Mouse (Mus musculus): Measurements from ENCODE around the gene Inca1. TPM values are rescaled to one million over a fixed set of nuclear protein-coding genes. Genes with fewer than 3 reads are reported as not detected.

Inca1 gene
- polyA plus RNA-seq, 1 experiment: not detected

DNA sequence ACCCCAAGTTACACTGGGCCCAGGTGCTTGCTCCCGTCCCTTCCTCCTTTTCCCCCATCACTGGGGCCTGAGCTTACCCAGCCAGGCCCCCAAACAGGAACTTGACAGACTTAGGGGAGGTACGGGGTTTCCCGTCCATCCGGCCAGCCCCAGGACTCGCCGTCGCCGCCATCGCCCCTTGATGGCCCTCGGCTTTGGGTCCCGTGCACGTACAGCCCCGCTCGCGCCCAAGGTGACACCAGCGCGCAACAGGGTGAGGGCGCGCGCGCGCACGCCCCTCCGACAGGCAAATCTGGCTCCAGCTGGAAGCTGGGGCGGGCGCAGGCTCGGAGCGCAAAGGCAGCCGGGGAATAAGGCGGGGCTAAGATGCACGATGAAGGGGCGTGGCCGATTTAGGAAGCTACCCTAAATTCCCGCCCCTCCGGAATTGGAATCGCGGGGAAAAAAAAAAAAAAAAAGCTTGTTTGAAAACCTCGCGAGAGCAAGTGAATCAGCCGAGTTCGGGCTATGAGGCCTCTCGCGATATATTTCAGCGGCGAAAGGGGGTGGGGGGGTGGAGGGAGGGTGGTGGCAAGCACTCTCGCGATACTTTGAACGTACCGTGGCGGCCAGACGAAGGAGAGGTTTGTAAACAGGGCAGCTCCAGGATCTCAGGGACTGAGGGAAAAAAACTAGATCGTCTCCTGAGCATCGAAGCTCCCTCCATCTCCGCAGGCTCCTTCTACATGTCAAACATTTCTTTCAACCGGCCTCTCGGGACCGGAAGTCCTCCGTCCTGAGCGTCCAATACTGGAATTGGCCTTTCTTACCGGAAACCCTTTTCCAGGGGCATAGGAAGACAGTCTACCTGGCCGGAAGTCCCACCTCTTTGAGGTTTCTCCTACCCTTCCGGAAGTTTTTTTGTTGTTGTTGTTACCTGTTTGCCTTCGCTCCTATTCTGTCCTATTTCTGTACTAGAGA, 53.0 kb downstream of the Inca1 start, which contains the start of the genes Rnf167 and Slc25a11:
TSS of gene Rnf167 (plus strand) at position 545 of the 960 bp plus-strand sequence.
TSS of gene Slc25a11 (minus strand) at position 789 of the 960 bp plus-strand sequence.
- H3K36me3 ChIP-seq (ENCODE audit: control insufficient read depth): peaks cover 68% of the 10 kb centered on the region
- H3K9me3 ChIP-seq (ENCODE audit: control insufficient read depth, low read length): no peaks in the 10 kb centered on the region
- TF ChIP-seq TAL1 (IDR thresholded peaks at IDR 0.05; ENCODE audit: low read length): no peak
- no peak for TF ChIP-seq GATA1 (IDR thresholded peaks at IDR 0.05; ENCODE audit: low read length)
- no peaks in the 10 kb centered on the region for H3K27me3 ChIP-seq (ENCODE audit: control insufficient read depth)
- H3K4me1 ChIP-seq (ENCODE audit: control insufficient read depth): peaks cover 68% of the 10 kb centered on the region
- peak within 1 kb of the TSS; percentile 74 for H3K4me3 ChIP-seq (replicated peaks)

DNA sequence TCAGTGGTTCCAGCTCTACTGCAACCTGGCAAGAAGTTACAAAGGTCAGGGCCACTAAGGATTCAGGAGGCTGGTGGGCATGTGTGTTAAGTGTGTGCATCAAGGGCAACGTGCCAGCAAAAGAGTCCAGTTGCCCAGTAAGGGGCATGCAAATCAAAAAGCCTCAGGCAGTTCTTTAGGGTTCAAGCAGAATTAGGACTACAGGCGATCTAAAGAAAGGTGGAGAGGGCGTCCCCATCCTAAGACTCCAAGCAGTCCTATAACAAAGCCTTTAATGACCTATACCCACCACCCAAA, 53.7 kb downstream of the Inca1 start:
- TF ChIP-seq TAL1 (IDR thresholded peaks at IDR 0.05; ENCODE audit: low read length): no peak
- TF ChIP-seq GATA1 (IDR thresholded peaks at IDR 0.05; ENCODE audit: low read length): no peak
- Histone ChIP-seq H3K4me3 (replicated peaks) (peak overlapping the region; percentile 74), H3K27me3 (ENCODE audit: control insufficient read depth) (no peaks in the 10 kb centered on the region), H3K9me3 (ENCODE audit: control insufficient read depth, low read length) (no peaks in the 10 kb centered on the region), H3K36me3 (ENCODE audit: control insufficient read depth) (peaks cover 60% of the 10 kb centered on the region), H3K4me1 (ENCODE audit: control insufficient read depth) (peaks cover 64% of the 10 kb centered on the region)

GRCm38 (mm10) chr11:70645461-70646258, 54.3 kb downstream of the Inca1 start:
- TF ChIP-seq GATA1 (IDR thresholded peaks at IDR 0.05; ENCODE audit: low read length) (no peak), TAL1 (IDR thresholded peaks at IDR 0.05; ENCODE audit: low read length) (no peak)
- H3K4me3 ChIP-seq (replicated peaks): peak overlapping the region; percentile 74
- H3K27me3 ChIP-seq (ENCODE audit: control insufficient read depth): no peaks in the 10 kb centered on the region
- H3K9me3 ChIP-seq (ENCODE audit: control insufficient read depth, low read length): no peaks in the 10 kb centered on the region
- H3K4me1 ChIP-seq (ENCODE audit: control insufficient read depth): peaks cover 63% of the 10 kb centered on the region
- peaks cover 55% of the 10 kb centered on the region for H3K36me3 ChIP-seq (ENCODE audit: control insufficient read depth)

DNA sequence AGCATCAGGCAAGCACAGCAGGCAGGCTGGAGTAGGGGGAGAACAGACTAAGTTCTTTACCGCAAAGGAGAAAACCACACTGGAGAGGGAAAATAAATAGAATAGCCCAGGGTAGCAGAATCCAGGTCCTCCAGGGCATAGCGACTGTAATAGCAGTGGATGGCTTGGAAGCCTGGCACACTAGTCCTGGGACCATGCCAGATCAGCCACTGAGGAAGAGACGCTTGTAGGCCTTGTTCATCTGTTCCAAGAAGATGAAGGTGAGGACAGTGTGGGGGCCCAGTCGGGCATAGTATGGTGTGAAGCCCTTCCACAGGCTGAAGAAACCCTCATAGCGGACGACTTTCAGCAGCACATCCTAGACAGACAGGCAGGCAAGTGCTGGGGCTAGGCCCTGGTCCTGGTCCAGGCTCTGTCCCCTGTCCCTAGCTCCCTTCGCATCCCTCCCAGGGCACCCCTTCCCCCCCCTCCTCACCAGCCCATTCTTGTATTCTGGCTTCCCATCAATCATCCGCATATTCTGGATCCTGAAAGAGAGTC, 55.3 kb downstream of the Inca1 start:
- H3K27me3 ChIP-seq (ENCODE audit: control insufficient read depth): no peaks in the 10 kb centered on the region
- H3K36me3 ChIP-seq (ENCODE audit: control insufficient read depth): peaks cover 44% of the 10 kb centered on the region
- TF ChIP-seq GATA1 (IDR thresholded peaks at IDR 0.05; ENCODE audit: low read length) (no peak), TAL1 (IDR thresholded peaks at IDR 0.05; ENCODE audit: low read length) (no peak)
- H3K4me3 ChIP-seq (replicated peaks): no peak overlapping the region
- peaks cover 63% of the 10 kb centered on the region for H3K4me1 ChIP-seq (ENCODE audit: control insufficient read depth)
- no peaks in the 10 kb centered on the region for H3K9me3 ChIP-seq (ENCODE audit: control insufficient read depth, low read length)

DNA sequence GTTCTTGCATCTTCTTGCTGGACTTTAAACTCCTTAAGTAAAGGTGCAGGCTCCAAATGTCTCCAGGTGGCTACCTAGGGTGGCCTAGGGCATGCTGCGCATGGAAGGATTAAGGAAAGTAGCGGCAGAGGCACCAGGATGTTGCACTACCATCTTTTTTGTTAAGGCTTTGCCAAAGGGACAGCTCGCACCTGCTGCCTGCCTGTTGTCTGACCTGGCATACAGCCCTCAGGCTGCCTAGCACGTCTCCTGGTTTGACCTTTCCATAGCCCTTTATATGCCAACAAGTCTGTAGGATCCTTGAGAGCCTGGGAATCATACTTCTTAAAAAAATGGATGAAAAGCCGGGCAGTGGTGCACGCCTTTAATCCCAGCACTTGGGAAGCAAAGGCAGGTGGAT, 56.9 kb downstream of the Inca1 start:
- Histone ChIP-seq H3K4me1 (ENCODE audit: control insufficient read depth) (peaks cover 64% of the 10 kb centered on the region), H3K36me3 (ENCODE audit: control insufficient read depth) (peaks cover 30% of the 10 kb centered on the region), H3K4me3 (replicated peaks) (no peak overlapping the region), H3K9me3 (ENCODE audit: control insufficient read depth, low read length) (no peaks in the 10 kb centered on the region), H3K27me3 (ENCODE audit: control insufficient read depth) (no peaks in the 10 kb centered on the region)
- TF ChIP-seq GATA1 (IDR thresholded peaks at IDR 0.05; ENCODE audit: low read length) (no peak), TAL1 (IDR thresholded peaks at IDR 0.05; ENCODE audit: low read length) (no peak)

DNA sequence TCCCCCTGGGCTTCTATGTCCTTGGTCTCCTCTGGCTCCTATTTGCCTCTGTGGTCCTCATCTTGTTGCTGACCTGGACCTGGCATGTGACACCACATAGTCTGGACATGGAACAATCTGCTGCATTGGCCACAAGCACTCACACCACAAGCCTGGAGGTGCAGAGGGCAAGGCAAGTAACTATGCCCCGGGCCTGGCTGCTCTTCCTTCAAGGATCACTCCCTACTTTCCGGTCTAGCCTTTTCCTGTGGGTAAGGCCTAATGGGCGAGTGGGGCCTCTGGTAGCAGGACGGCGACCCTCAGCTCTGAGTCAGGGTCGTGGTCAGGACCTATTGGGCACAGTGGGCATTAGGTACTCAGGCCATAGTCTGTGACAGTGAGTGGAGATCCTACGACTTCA, 58.7 kb downstream of the Inca1 start:
- H3K4me1 ChIP-seq (ENCODE audit: control insufficient read depth): peaks cover 68% of the 10 kb centered on the region
- H3K4me3 ChIP-seq (replicated peaks): no peak overlapping the region
- no peak for TF ChIP-seq TAL1 (IDR thresholded peaks at IDR 0.05; ENCODE audit: low read length)
- TF ChIP-seq GATA1 (IDR thresholded peaks at IDR 0.05; ENCODE audit: low read length): no peak
- H3K9me3 ChIP-seq (ENCODE audit: control insufficient read depth, low read length): no peaks in the 10 kb centered on the region
- H3K27me3 ChIP-seq (ENCODE audit: control insufficient read depth): no peaks in the 10 kb centered on the region
- H3K36me3 ChIP-seq (ENCODE audit: control insufficient read depth): peaks cover 26% of the 10 kb centered on the region

DNA sequence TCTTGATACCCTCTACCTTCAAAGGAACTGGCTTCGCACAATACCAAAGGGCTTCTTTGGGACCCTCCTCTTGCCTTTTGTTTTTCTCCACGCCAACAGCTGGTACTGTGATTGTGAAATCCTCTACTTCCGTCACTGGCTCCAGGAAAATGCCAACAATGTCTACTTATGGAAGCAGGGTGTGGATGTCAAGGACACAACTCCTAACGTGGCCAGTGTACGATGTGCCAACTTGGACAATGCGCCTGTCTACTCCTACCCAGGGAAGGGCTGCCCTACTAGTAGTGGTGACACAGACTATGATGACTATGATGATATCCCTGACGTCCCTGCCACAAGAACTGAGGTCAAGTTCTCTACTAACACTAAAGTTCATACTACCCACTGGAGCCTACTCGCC, 60.0 kb downstream of the Inca1 start:
- peaks cover 15% of the 10 kb centered on the region for H3K36me3 ChIP-seq (ENCODE audit: control insufficient read depth)
- no peak overlapping the region for H3K4me3 ChIP-seq (replicated peaks)
- no peaks in the 10 kb centered on the region for H3K9me3 ChIP-seq (ENCODE audit: control insufficient read depth, low read length)
- no peak for TF ChIP-seq GATA1 (IDR thresholded peaks at IDR 0.05; ENCODE audit: low read length)
- TF ChIP-seq TAL1 (IDR thresholded peaks at IDR 0.05; ENCODE audit: low read length): no peak
- H3K27me3 ChIP-seq (ENCODE audit: control insufficient read depth): no peaks in the 10 kb centered on the region
- peaks cover 55% of the 10 kb centered on the region for H3K4me1 ChIP-seq (ENCODE audit: control insufficient read depth)

GRCm38 (mm10) chr11:70638714-70639278, 61.2 kb downstream of the Inca1 start, which contains the start of gene Gp1ba:
Gene Gp1ba, plus strand, starts transcription at chr11:70639122.
- TF ChIP-seq TAL1 (IDR thresholded peaks at IDR 0.05; ENCODE audit: low read length) (no peak), GATA1 (IDR thresholded peaks at IDR 0.05; ENCODE audit: low read length) (peak; percentile 28; the same call in 1 of the 2 replicates)
- H3K4me3 ChIP-seq (replicated peaks): peak within 1 kb of the TSS; percentile 41
- no peaks in the 10 kb centered on the region for H3K9me3 ChIP-seq (ENCODE audit: control insufficient read depth, low read length)
- peaks cover 5% of the 10 kb centered on the region for H3K36me3 ChIP-seq (ENCODE audit: control insufficient read depth)
- peaks cover 52% of the 10 kb centered on the region for H3K4me1 ChIP-seq (ENCODE audit: control insufficient read depth)
- H3K27me3 ChIP-seq (ENCODE audit: control insufficient read depth): no peaks in the 10 kb centered on the region

Other genes starting within 250 kb of the Inca1 start
- 1.1 and 2.3 TPM in 2 replicates for gene Med11, start 248.2 kb downstream of the Inca1 start, polyA plus RNA-seq (2012)
- gene Zmynd15, start 240.7 kb downstream of the Inca1 start, polyA plus RNA-seq (2012): 0.02 TPM in 1 of 2 replicates, not detected in the other
- not detected in 2 replicates for gene Cxcl16, start 240.2 kb downstream of the Inca1 start, polyA plus RNA-seq (2012)
- not detected in 2 replicates for gene Tm4sf5, start 194.9 kb downstream of the Inca1 start, polyA plus RNA-seq (2012)
- gene Vmo1, start 185.5 kb downstream of the Inca1 start, polyA plus RNA-seq (2012): not detected in 2 replicates
- 0.10 TPM in 1 of 2 replicates, not detected in the other for gene Gltpd2, start 181.0 kb downstream of the Inca1 start, polyA plus RNA-seq (2012)
- gene Psmb6, start 174.8 kb downstream of the Inca1 start, polyA plus RNA-seq (2012): 27.3 and 29.9 TPM in 2 replicates
- not detected in 2 replicates for gene Gm40193, start 167.2 kb downstream of the Inca1 start, polyA plus RNA-seq (2012)
- gene Pld2, start 160.1 kb downstream of the Inca1 start, polyA plus RNA-seq (2012): 0.01 TPM in 1 of 2 replicates, not detected in the other
- gene Mink1, start 137.3 kb downstream of the Inca1 start, polyA plus RNA-seq (2012): 1.1 and 1.2 TPM in 2 replicates
- not detected in 2 replicates for gene 4930544D05Rik, start 84.3 kb downstream of the Inca1 start, polyA plus RNA-seq (2012)
- gene Chrne, start 80.9 kb downstream of the Inca1 start, polyA plus RNA-seq (2012): 0.06 TPM in 1 of 2 replicates, not detected in the other
- 0.12 TPM in 2 replicates for gene Gp1ba, start 61.0 kb downstream of the Inca1 start, polyA plus RNA-seq (2012)
- 24.0 and 33.2 TPM in 2 replicates for gene Rnf167, start 52.9 kb downstream of the Inca1 start, polyA plus RNA-seq (2012)
- gene Slc25a11, start 52.7 kb downstream of the Inca1 start, polyA plus RNA-seq (2012): 2.2 and 2.4 TPM in 2 replicates
- gene Pfn1, start 45.5 kb downstream of the Inca1 start, polyA plus RNA-seq (2012): 240 and 308 TPM in 2 replicates
- gene Eno3, start 43.0 kb downstream of the Inca1 start, polyA plus RNA-seq (2012): 0.74 and 0.78 TPM in 2 replicates
- gene Spag7, start 30.7 kb downstream of the Inca1 start, polyA plus RNA-seq (2012): 11.0 and 18.1 TPM in 2 replicates
- 0.30 and 0.36 TPM in 2 replicates for gene Camta2, start 12.1 kb downstream of the Inca1 start, polyA plus RNA-seq (2012)
- gene Kif1c, start 393 bp upstream of the Inca1 start, polyA plus RNA-seq (2012): 0.31 and 0.32 TPM in 2 replicates
- gene Zfp3, start 64.1 kb upstream of the Inca1 start, polyA plus RNA-seq (2012): 0.04 TPM in 1 of 2 replicates, not detected in the other
- not detected in 2 replicates for gene Scimp, start 112.4 kb upstream of the Inca1 start, polyA plus RNA-seq (2012)
- 0.37 and 0.42 TPM in 2 replicates for gene Rabep1, start 144.6 kb upstream of the Inca1 start, polyA plus RNA-seq (2012)

All from erythroblast, embryonic 14.5 days (primary cell).